Mouse (Mus musculus) ES-Bruce4 (cell line): ENCODE results near the gene Mmp8. TPM values are rescaled to one million over a fixed set of nuclear protein-coding genes. Genes with fewer than 3 reads are reported as not detected.

ENCODE experiments used
- H3K27ac ChIP-seq: 2 replicates; pipeline ENCODE4 v1.5.1; 2012; ENCODE audit warnings: low read length, inconsistent platforms; ENCODE audit not compliant: insufficient read depth
- H3K27me3 ChIP-seq: 2 replicates; pipeline ENCODE4 v1.6.1; 2012; ENCODE audit warnings: mild to moderate bottlenecking, low read length, inconsistent platforms; ENCODE audit not compliant: control insufficient read depth, poor library complexity, insufficient read depth, severe bottlenecking
- H3K36me3 ChIP-seq: 2 replicates; pipeline ENCODE4 v1.6.1; 2012; ENCODE audit warnings: inconsistent platforms, mild to moderate bottlenecking, low read length, moderate library complexity; ENCODE audit not compliant: control insufficient read depth, poor library complexity, insufficient read depth, severe bottlenecking
- H3K4me1 ChIP-seq: one replicate; pipeline ENCODE4 v1.8.1; 2011; ENCODE audit warnings: low read length; ENCODE audit not compliant: control insufficient read depth, insufficient read depth
- H3K4me3 ChIP-seq: 2 replicates; pipeline ENCODE4 v1.5.1; 2011; ENCODE audit warnings: low read depth, mild to moderate bottlenecking, low read length
- H3K9ac ChIP-seq: 2 replicates; pipeline ENCODE4 v1.6.1; 2012; ENCODE audit warnings: low read depth, mild to moderate bottlenecking, inconsistent platforms; ENCODE audit not compliant: poor library complexity, severe bottlenecking
- H3K9me3 ChIP-seq: replicated peaks from 2 replicates; pipeline ENCODE4 v1.6.1; 2012; ENCODE audit warnings: mild to moderate bottlenecking, low read length, inconsistent platforms; ENCODE audit not compliant: control insufficient read depth, poor library complexity, insufficient read depth, severe bottlenecking
- CTCF ChIP-seq: IDR thresholded peaks from one replicate; pipeline ENCODE4 v1.8.1; 2011; ENCODE audit warnings: low read depth, low read length
- EP300 ChIP-seq: IDR thresholded peaks from 2 replicates; pipeline ENCODE4 v1.6.1; 2011; ENCODE audit warnings: low read depth, low read length; ENCODE audit not compliant: insufficient read depth
- POLR2A ChIP-seq: IDR thresholded peaks from one replicate; pipeline ENCODE4 v1.8.1; 2011; ENCODE audit warnings: low read length; ENCODE audit not compliant: insufficient read depth
- polyA plus RNA-seq: library from polyadenylated mRNA; stranded (reverse); fragments of >200 nt; gene quantifications from 2 replicates; pipeline ENCODE4 v1.2.4, GENCODE M21; 2011; ENCODE audit warnings: low read depth; ENCODE audit not compliant: missing spikeins, insufficient read depth, insufficient read length

Gene Mmp8
- polyA plus RNA-seq, 1 experiment = not detected

- Histone ChIP-seq H3K4me1 (no peaks in the 10 kb centered on the region), H3K9me3 (no peaks in the 10 kb centered on the region), H3K27ac (no peak overlapping the region), H3K4me3 (no peak overlapping the region), H3K36me3 (no peaks in the 10 kb centered on the region), H3K27me3 (no peaks in the 10 kb centered on the region), H3K9ac (no peak overlapping the region)
- TF ChIP-seq POLR2A = no peak
Measured at GRCm38 (mm10) chr9:7545471-7545870, 12.8 kb upstream of the Mmp8 start.

- Histone ChIP-seq H3K9me3 (no peaks in the 10 kb centered on the region), H3K4me3 (no peak overlapping the region), H3K9ac (no peak overlapping the region), H3K36me3 (no peaks in the 10 kb centered on the region), H3K27me3 (no peaks in the 10 kb centered on the region), H3K4me1 (no peaks in the 10 kb centered on the region), H3K27ac (no peak overlapping the region)
- TF ChIP-seq CTCF (no peak), POLR2A (no peak), EP300 (no peak)
Measured at GRCm38 (mm10) chr9:7545920-7546319, 12.3 kb upstream of the Mmp8 start.

GRCm38 (mm10) chr9:7551943-7552342 lies 6.3 kb upstream of the Mmp8 start:
- H3K36me3 ChIP-seq = no peaks in the 10 kb centered on the region
- no peak overlapping the region for H3K27ac ChIP-seq
- no peak overlapping the region for H3K9ac ChIP-seq
- H3K27me3 ChIP-seq = no peaks in the 10 kb centered on the region
- H3K4me1 ChIP-seq = no peaks in the 10 kb centered on the region
- H3K9me3 ChIP-seq = no peaks in the 10 kb centered on the region
- TF ChIP-seq EP300 = no peak
- no peak for TF ChIP-seq CTCF
- TF ChIP-seq POLR2A = no peak
- H3K4me3 ChIP-seq = no peak overlapping the region

GRCm38 (mm10) chr9:7553536-7553935 lies 4.7 kb upstream of the Mmp8 start:
- TF ChIP-seq EP300 (no peak), POLR2A (no peak), CTCF (no peak)
- H3K4me1 ChIP-seq = no peaks in the 10 kb centered on the region
- H3K4me3 ChIP-seq = no peak overlapping the region
- H3K9ac ChIP-seq = no peak overlapping the region
- no peaks in the 10 kb centered on the region for H3K36me3 ChIP-seq
- H3K27me3 ChIP-seq = no peaks in the 10 kb centered on the region
- H3K27ac ChIP-seq = no peak overlapping the region
- no peaks in the 10 kb centered on the region for H3K9me3 ChIP-seq

GRCm38 (mm10) chr9:7554382-7554781 lies 3.9 kb upstream of the Mmp8 start:
- Histone ChIP-seq H3K9me3 (no peaks in the 10 kb centered on the region), H3K4me1 (no peaks in the 10 kb centered on the region), H3K9ac (no peak overlapping the region), H3K36me3 (no peaks in the 10 kb centered on the region), H3K27me3 (no peaks in the 10 kb centered on the region), H3K4me3 (no peak overlapping the region), H3K27ac (no peak overlapping the region)
- TF ChIP-seq EP300 (no peak), CTCF (no peak), POLR2A (no peak)

GRCm38 (mm10) chr9:7560026-7560425 lies 1.8 kb downstream of the Mmp8 start:
- no peak overlapping the region for H3K9ac ChIP-seq
- TF ChIP-seq CTCF (no peak), POLR2A (no peak)

GRCm38 (mm10) chr9:7567376-7567775 lies 9.1 kb downstream of the Mmp8 start:
- no peaks in the 10 kb centered on the region for H3K9me3 ChIP-seq
- no peaks in the 10 kb centered on the region for H3K27me3 ChIP-seq
- H3K9ac ChIP-seq = no peak overlapping the region
- no peaks in the 10 kb centered on the region for H3K36me3 ChIP-seq
- no peak overlapping the region for H3K27ac ChIP-seq
- H3K4me3 ChIP-seq = no peak overlapping the region
- TF ChIP-seq POLR2A = no peak
- no peak for TF ChIP-seq CTCF
- TF ChIP-seq EP300 = no peak
- H3K4me1 ChIP-seq = no peaks in the 10 kb centered on the region

More at GRCm38 (mm10) chr9:7560026-7560425, 1.8 kb downstream of the Mmp8 start:
- H3K4me3 ChIP-seq = no peak overlapping the region
- no peaks in the 10 kb centered on the region for H3K4me1 ChIP-seq
- H3K27ac ChIP-seq = no peak overlapping the region
- H3K27me3 ChIP-seq = no peaks in the 10 kb centered on the region
- H3K36me3 ChIP-seq = no peaks in the 10 kb centered on the region
- no peaks in the 10 kb centered on the region for H3K9me3 ChIP-seq
